Mouse (Mus musculus) lung, postnatal 0 days (tissue): ENCODE data around the gene Gm5485. TPM values are rescaled to one million over a fixed set of nuclear protein-coding genes. Genes with fewer than 3 reads are reported as not detected.

Source experiments
- ATAC-seq: fragments of 200-750 bp; cut with Nextera tagmentation; 2 replicates; pipeline ENCODE4 v1.8.0; 2017; ENCODE audit warnings: moderate library complexity
- DNase-seq: peaks from one replicate; pipeline ENCODE4 v3.0.0-alpha.2; 2016; ENCODE audit warnings: low spot score
- H3K27ac ChIP-seq: fragments of 300-500 bp; sonication (generic); 2 replicates; pipeline ENCODE4 v1.5.1; 2014; ENCODE audit warnings: antibody characterized with exemption, mild to moderate bottlenecking, low read length, mixed read lengths
- H3K27me3 ChIP-seq: fragments of 300-500 bp; sonication (generic); replicated peaks from 2 replicates; pipeline ENCODE4 v1.6.1; 2014; ENCODE audit warnings: low read length, mixed read lengths; ENCODE audit not compliant: insufficient read depth
- H3K36me3 ChIP-seq: fragments of 300-500 bp; sonication (generic); 2 replicates; pipeline ENCODE4 v1.6.1; 2014; ENCODE audit warnings: low read length, mixed read lengths; ENCODE audit not compliant: insufficient read depth
- H3K4me1 ChIP-seq: fragments of 300-500 bp; sonication (generic); 2 replicates; pipeline ENCODE4 v1.6.1; 2014; ENCODE audit warnings: antibody characterized with exemption, low read depth, low read length, mixed read lengths; ENCODE audit not compliant: insufficient read depth
- H3K4me2 ChIP-seq: fragments of 300-500 bp; sonication (generic); replicated peaks from 2 replicates; pipeline ENCODE4 v1.6.1; 2014; ENCODE audit warnings: low read depth, mild to moderate bottlenecking, low read length, moderate library complexity, mixed read lengths
- H3K4me3 ChIP-seq: fragments of 300-500 bp; sonication (generic); 2 replicates; pipeline ENCODE4 v1.5.1; 2014; ENCODE audit warnings: low read depth, low read length
- H3K9ac ChIP-seq: fragments of 300-500 bp; sonication (generic); replicated peaks from 2 replicates; pipeline ENCODE4 v1.6.1; 2014; ENCODE audit warnings: low read depth, mild to moderate bottlenecking
- H3K9me3 ChIP-seq: fragments of 300-500 bp; sonication (generic); 2 replicates; pipeline ENCODE4 v1.6.1; 2016; ENCODE audit warnings: low read length, mixed read lengths
- CTCF ChIP-seq: IDR thresholded peaks from 2 replicates; pipeline ENCODE4 v1.5.1; 2016; ENCODE audit warnings: antibody characterized with exemption, mild to moderate bottlenecking
- EP300 ChIP-seq: IDR thresholded peaks from 2 replicates; pipeline ENCODE4 v1.6.1; 2016; ENCODE audit warnings: antibody characterized with exemption, mild to moderate bottlenecking, control low read depth
- WGBS: fragments of 180-500 bp; shearing (Covaris S2); extraction: QIAGEN DNeasy Blood & Tissue Kit; methylation state at CpG from one replicate; pipeline ENCODE4 v1.1.7; 2014; 5-methylcytosine and 5-hydroxymethylcytosine counted together
- polyA plus RNA-seq: library from polyadenylated mRNA; unstranded; fragments of >200 nt; fragmentation: Nextera tagmentation; extraction: Ambion mirVana; gene quantifications from 2 replicates; pipeline ENCODE4 v1.2.1, GENCODE M21; 2015

Gene Gm5485
- 0.20 and 0.46 TPM in 2 replicates for polyA plus RNA-seq

- TF ChIP-seq EP300 (no peak), CTCF (no peak)
- H3K9ac ChIP-seq, result no peak within 1 kb of the TSS
- H3K27ac ChIP-seq, result no peak within 1 kb of the TSS
- no peaks in the 10 kb centered on the region for H3K4me1 ChIP-seq
- H3K4me3 ChIP-seq, result no peak within 1 kb of the TSS
- ATAC-seq (no peak), DNase-seq (no peak)
- no peaks in the 10 kb centered on the region for H3K27me3 ChIP-seq
- 69% methylated on average over 1 of the region's 1 CpGs for WGBS
- no peaks in the 10 kb centered on the region for H3K9me3 ChIP-seq
- no peak within 1 kb of the TSS for H3K4me2 ChIP-seq
- H3K36me3 ChIP-seq, result no peaks in the 10 kb centered on the region
Observed at GRCm38 (mm10) chr16:48412246-48412645, at the start of gene Gm5485. TSS of gene Gm5485 (minus strand) at chr16:48412416.

- Histone ChIP-seq H3K9ac (no peak overlapping the region), H3K4me1 (no peaks in the 10 kb centered on the region), H3K9me3 (no peaks in the 10 kb centered on the region), H3K27me3 (no peaks in the 10 kb centered on the region), H3K27ac (no peak overlapping the region), H3K36me3 (no peaks in the 10 kb centered on the region), H3K4me2 (no peak overlapping the region), H3K4me3 (no peak overlapping the region)
- TF ChIP-seq CTCF (no peak), EP300 (no peak)
- ATAC-seq (no peak), DNase-seq (no peak)
- WGBS, result 53% methylated on average over 3 of the region's 3 CpGs
Observed at GRCm38 (mm10) chr16:48453264-48453663, 41.0 kb upstream of the Gm5485 start.

- TF ChIP-seq EP300, result no peak
- no peak for TF ChIP-seq CTCF
- no peak overlapping the region for H3K27ac ChIP-seq
- no peak overlapping the region for H3K9ac ChIP-seq
- no peak overlapping the region for H3K4me2 ChIP-seq
- H3K4me3 ChIP-seq, result no peak overlapping the region
- H3K36me3 ChIP-seq, result no peaks in the 10 kb centered on the region
- H3K27me3 ChIP-seq, result no peaks in the 10 kb centered on the region
- DNase-seq (no peak), ATAC-seq (no peak)
- H3K9me3 ChIP-seq, result no peaks in the 10 kb centered on the region
- H3K4me1 ChIP-seq, result no peaks in the 10 kb centered on the region
- WGBS, result 71% methylated on average over 8 of the region's 8 CpGs
Observed at GRCm38 (mm10) chr16:48446161-48446925, 34.1 kb upstream of the Gm5485 start.

GRCm38 (mm10) chr16:48444589-48444988 is 32.4 kb upstream of the Gm5485 start:
- 86% methylated on average over 5 of the region's 5 CpGs for WGBS
- ATAC-seq (no peak), DNase-seq (no peak)
- Histone ChIP-seq H3K36me3 (no peaks in the 10 kb centered on the region), H3K27me3 (no peaks in the 10 kb centered on the region), H3K4me2 (no peak overlapping the region), H3K9me3 (no peaks in the 10 kb centered on the region), H3K4me1 (no peaks in the 10 kb centered on the region), H3K27ac (no peak overlapping the region), H3K9ac (no peak overlapping the region), H3K4me3 (no peak overlapping the region)
- TF ChIP-seq EP300 (no peak), CTCF (no peak)

- DNase-seq (no peak), ATAC-seq (no peak)
- no peaks in the 10 kb centered on the region for H3K36me3 ChIP-seq
- H3K27me3 ChIP-seq, result no peaks in the 10 kb centered on the region
- no peaks in the 10 kb centered on the region for H3K9me3 ChIP-seq
- H3K27ac ChIP-seq, result no peak overlapping the region
- no peaks in the 10 kb centered on the region for H3K4me1 ChIP-seq
- no peak overlapping the region for H3K4me2 ChIP-seq
- TF ChIP-seq EP300, result no peak
- no peak for TF ChIP-seq CTCF
- no peak overlapping the region for H3K4me3 ChIP-seq
- H3K9ac ChIP-seq, result no peak overlapping the region
Observed at GRCm38 (mm10) chr16:48437476-48437875, 25.3 kb upstream of the Gm5485 start.

GRCm38 (mm10) chr16:48435454-48435853 is 23.2 kb upstream of the Gm5485 start:
- 11% methylated on average over 1 of the region's 1 CpGs for WGBS
- Histone ChIP-seq H3K4me3 (no peak overlapping the region), H3K4me2 (no peak overlapping the region)

GRCm38 (mm10) chr16:48431027-48431426 is 18.8 kb upstream of the Gm5485 start, which contains the start of gene Morc1:
TSS of gene Morc1 (plus strand) at chr16:48431237.
- WGBS, result 92% methylated on average over 15 of the region's 15 CpGs
- Histone ChIP-seq H3K4me1 (no peaks in the 10 kb centered on the region), H3K27me3 (no peaks in the 10 kb centered on the region), H3K4me3 (no peak within 1 kb of the TSS), H3K36me3 (no peaks in the 10 kb centered on the region), H3K9ac (no peak within 1 kb of the TSS), H3K4me2 (no peak within 1 kb of the TSS), H3K27ac (no peak within 1 kb of the TSS), H3K9me3 (no peaks in the 10 kb centered on the region)
- TF ChIP-seq EP300, result no peak
- TF ChIP-seq CTCF, result peak; percentile 33; the same call in 1 of the 2 replicates
- DNase-seq (no peak), ATAC-seq (no peak)

More at GRCm38 (mm10) chr16:48435454-48435853, 23.2 kb upstream of the Gm5485 start:
- Histone ChIP-seq H3K27me3 (no peaks in the 10 kb centered on the region), H3K27ac (no peak overlapping the region), H3K36me3 (no peaks in the 10 kb centered on the region), H3K9me3 (no peaks in the 10 kb centered on the region), H3K4me1 (no peaks in the 10 kb centered on the region), H3K9ac (no peak overlapping the region)
- ATAC-seq (no peak), DNase-seq (no peak)
- TF ChIP-seq EP300 (no peak), CTCF (no peak)
